Mouse (Mus musculus): ENCODE measurements around the gene Metrnl. TPM values are rescaled to one million over a fixed set of nuclear protein-coding genes. Genes with fewer than 3 reads are reported as not detected.

Metrnl gene
- polyA plus RNA-seq, 1 experiment from 2014 or later = 10.5 TPM

Other genes starting within 250 kb of the Metrnl start
- gene Tbcd, start 249.6 kb upstream of the Metrnl start, polyA plus RNA-seq (2014; fragmentation: Nextera tagmentation; extraction: Ambion mirVana) = 33.6 and 36.9 TPM in 2 replicates
- gene Zfp750, start 182.2 kb upstream of the Metrnl start, polyA plus RNA-seq (2014; fragmentation: Nextera tagmentation; extraction: Ambion mirVana) = 0.17 and 0.20 TPM in 2 replicates
- gene B3gntl1, start 28.4 kb upstream of the Metrnl start, polyA plus RNA-seq (2014; fragmentation: Nextera tagmentation; extraction: Ambion mirVana) = 5.2 and 5.6 TPM in 2 replicates
- not detected in 2 replicates for gene Ptchd3, start 128.7 kb downstream of the Metrnl start, polyA plus RNA-seq (2014; fragmentation: Nextera tagmentation; extraction: Ambion mirVana)

All from midbrain, embryonic 11.5 days (tissue).